Mouse (Mus musculus) midbrain, embryonic 16.5 days (tissue): ENCODE measurements around the gene Pfkl. TPM values are rescaled to one million over a fixed set of nuclear protein-coding genes. Genes with fewer than 3 reads are reported as not detected.
"Not testable (repeated sequence)": the region's sequence is repeated elsewhere in the genome, so short reads cannot be mapped to it uniquely, and the experiment has no call there.

Source experiments
- ATAC-seq: fragments of 200-750 bp; cut with Nextera tagmentation; 2 replicates; pipeline ENCODE4 v1.8.0; 2017; ENCODE audit warnings: moderate TSS enrichment
- H3K27ac ChIP-seq: fragments of 300-500 bp; sonication (generic); 2 replicates; pipeline ENCODE4 v1.5.1; 2014; ENCODE audit warnings: mild to moderate bottlenecking, low read length, mixed read lengths
- H3K27me3 ChIP-seq: fragments of 300-500 bp; sonication (generic); 2 replicates; pipeline ENCODE4 v1.6.1; 2014; ENCODE audit warnings: low read depth, low read length, mixed read lengths; ENCODE audit not compliant: control insufficient read depth, insufficient read depth
- H3K36me3 ChIP-seq: fragments of 300-500 bp; sonication (generic); 2 replicates; pipeline ENCODE4 v1.6.1; 2014; ENCODE audit warnings: mild to moderate bottlenecking, low read length, moderate library complexity, mixed read lengths; ENCODE audit not compliant: control insufficient read depth, insufficient read depth
- H3K4me1 ChIP-seq: fragments of 300-500 bp; sonication (generic); 2 replicates; pipeline ENCODE4 v1.6.1; 2014; ENCODE audit warnings: mild to moderate bottlenecking, low read length, mixed read lengths; ENCODE audit not compliant: control insufficient read depth, insufficient read depth
- H3K4me2 ChIP-seq: fragments of 300-500 bp; sonication (generic); 2 replicates; pipeline ENCODE4 v1.6.1; 2014; ENCODE audit warnings: mild to moderate bottlenecking, low read length, mixed read lengths
- H3K4me3 ChIP-seq: fragments of 300-500 bp; sonication (generic); 2 replicates; pipeline ENCODE4 v1.5.1; 2014; ENCODE audit warnings: low read depth, mild to moderate bottlenecking, low read length, moderate library complexity, mixed read lengths
- H3K9ac ChIP-seq: fragments of 300-500 bp; sonication (generic); 2 replicates; pipeline ENCODE4 v1.6.1; 2014; ENCODE audit warnings: low read depth, low read length, mixed read lengths
- H3K9me3 ChIP-seq: fragments of 300-500 bp; sonication (generic); replicated peaks from 2 replicates; pipeline ENCODE4 v1.6.1; 2014; ENCODE audit warnings: mild to moderate bottlenecking, low read length, mixed read lengths; ENCODE audit not compliant: control insufficient read depth, poor library complexity, severe bottlenecking
- WGBS: fragments of 180-500 bp; shearing (Covaris S2); extraction: QIAGEN DNeasy Blood & Tissue Kit; methylation state at CpG from one replicate; pipeline ENCODE4 v1.1.7; 2014; 5-methylcytosine and 5-hydroxymethylcytosine counted together
- polyA plus RNA-seq: library from polyadenylated mRNA; unstranded; fragments of >200 nt; fragmentation: Nextera tagmentation; extraction: Ambion mirVana; gene quantifications from 2 replicates; pipeline ENCODE4 v1.2.1, GENCODE M21; 2015

Gene Pfkl
- polyA plus RNA-seq, 1 experiment from 2014 or later, result 133 TPM

- H3K27ac ChIP-seq, result no peak overlapping the region
- no peak overlapping the region for H3K9ac ChIP-seq
- H3K9me3 ChIP-seq, result no peaks in the 10 kb centered on the region
- WGBS, result 81% methylated on average over 4 of the region's 4 CpGs
- H3K4me1 ChIP-seq, result peaks cover 2% of the 10 kb centered on the region; the same call in 1 of the 2 replicates
- H3K4me3 ChIP-seq, result no peak overlapping the region
- no peaks in the 10 kb centered on the region for H3K27me3 ChIP-seq
- ATAC-seq, result peak; percentile 58; the same call in 1 of the 2 replicates
- peak overlapping the region; percentile 73 for H3K4me2 ChIP-seq
- H3K36me3 ChIP-seq, result no peaks in the 10 kb centered on the region
These were observed 9.4 kb upstream of the Pfkl start for GRCm38 (mm10) chr10:78019291-78019690.

DNA sequence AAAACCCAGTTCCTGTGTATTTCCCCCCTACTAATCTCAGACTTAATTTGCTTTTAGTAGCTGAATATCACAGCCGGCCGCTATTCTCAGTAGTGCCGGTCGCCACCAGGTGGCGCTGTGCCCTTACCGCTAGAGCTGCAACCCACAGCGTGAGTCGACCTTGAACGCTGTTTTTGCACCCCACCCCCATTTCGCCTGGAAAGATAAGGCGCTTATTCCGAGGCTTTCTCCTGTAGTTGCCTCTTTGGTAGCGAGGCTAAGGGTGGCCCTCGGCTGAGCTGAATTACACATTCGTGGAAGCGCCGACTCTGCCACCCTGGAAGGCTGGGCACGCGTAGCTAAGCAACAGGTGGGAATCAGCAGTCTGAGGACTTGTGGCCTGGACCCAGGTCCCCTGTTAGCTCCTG, 8.9 kb upstream of the Pfkl start:
- H3K36me3 ChIP-seq, result no peaks in the 10 kb centered on the region
- H3K27me3 ChIP-seq, result no peaks in the 10 kb centered on the region
- 0 out of 2 replicates have a peak overlapping the region, but pooled peaks have one; percentile 48 for H3K9ac ChIP-seq
- no peaks in the 10 kb centered on the region for H3K9me3 ChIP-seq
- 24% methylated on average over 19 of the region's 19 CpGs for WGBS
- no peak overlapping the region for H3K27ac ChIP-seq
- peak overlapping the region; percentile 73 for H3K4me2 ChIP-seq
- peak overlapping the region; percentile 36 for H3K4me3 ChIP-seq
- H3K4me1 ChIP-seq, result peaks cover 2% of the 10 kb centered on the region; the same call in 1 of the 2 replicates
- peak; percentile 91 for ATAC-seq

- Histone ChIP-seq H3K9ac (no peak overlapping the region), H3K27ac (no peak overlapping the region), H3K4me2 (no peak overlapping the region), H3K4me3 (no peak overlapping the region), H3K4me1 (peaks cover 2% of the 10 kb centered on the region; the same call in 1 of the 2 replicates), H3K27me3 (no peaks in the 10 kb centered on the region), H3K36me3 (no peaks in the 10 kb centered on the region), H3K9me3 (no peaks in the 10 kb centered on the region)
- WGBS, result 48% methylated on average over 5 of the region's 5 CpGs
- no peak for ATAC-seq
These were observed 6.5 kb upstream of the Pfkl start for GRCm38 (mm10) chr10:78016366-78016765.

DNA sequence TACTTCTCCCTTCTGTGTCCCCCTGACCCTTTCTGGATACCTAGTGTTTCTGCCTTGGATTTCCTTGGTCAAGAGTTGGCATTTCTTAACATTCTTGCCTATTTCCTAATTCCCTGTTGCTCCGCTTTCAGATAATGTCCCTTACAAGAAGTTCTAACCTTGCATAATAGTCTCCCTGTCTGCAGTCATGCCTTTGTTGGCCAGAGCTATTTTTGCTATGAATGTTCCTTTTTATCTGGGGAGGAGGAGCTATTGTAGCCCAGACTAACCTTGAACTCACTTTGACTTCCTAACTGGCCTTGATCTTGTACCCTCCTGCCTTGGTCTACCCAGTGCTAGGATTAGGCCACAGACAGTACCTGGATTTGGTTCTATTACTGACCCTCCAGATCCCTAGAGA, 5.6 kb upstream of the Pfkl start:
- no peak overlapping the region for H3K9ac ChIP-seq
- no peaks in the 10 kb centered on the region for H3K36me3 ChIP-seq
- no peak overlapping the region for H3K4me2 ChIP-seq
- WGBS, result 97% methylated on average over 1 of the region's 1 CpGs
- no peaks in the 10 kb centered on the region for H3K9me3 ChIP-seq
- H3K4me3 ChIP-seq, result no peak overlapping the region
- H3K4me1 ChIP-seq, result peaks cover 2% of the 10 kb centered on the region; the same call in 1 of the 2 replicates
- H3K27ac ChIP-seq, result no peak overlapping the region
- no peak for ATAC-seq
- no peaks in the 10 kb centered on the region for H3K27me3 ChIP-seq

GRCm38 (mm10) chr10:78012661-78013495, 3.0 kb upstream of the Pfkl start:
- Histone ChIP-seq H3K4me1 (peaks cover 10% of the 10 kb centered on the region), H3K4me2 (no peak overlapping the region), H3K27ac (no peak overlapping the region), H3K27me3 (no peaks in the 10 kb centered on the region), H3K9me3 (no peaks in the 10 kb centered on the region), H3K4me3 (no peak overlapping the region), H3K36me3 (no peaks in the 10 kb centered on the region), H3K9ac (no peak overlapping the region)
- no peak for ATAC-seq
- 92% methylated on average over 18 of the region's 18 CpGs for WGBS

DNA sequence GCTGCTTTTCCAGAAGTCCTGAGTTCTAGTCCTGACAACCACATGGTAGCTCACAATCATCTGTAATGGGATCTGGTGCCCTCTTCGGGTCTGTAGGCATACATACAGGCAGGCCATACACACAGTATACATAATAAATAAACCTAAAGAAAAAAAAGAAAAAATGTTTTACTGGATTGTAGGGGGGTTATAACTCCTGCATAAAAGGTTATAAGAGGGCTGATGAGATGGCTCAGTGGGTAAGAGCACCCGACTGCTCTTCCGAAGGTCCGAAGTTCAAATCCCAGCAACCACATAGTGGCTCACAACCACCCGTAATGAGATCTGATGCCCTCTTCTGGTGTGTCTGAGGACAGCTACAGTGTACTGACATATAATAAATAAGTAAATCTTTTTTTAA, 1.2 kb upstream of the Pfkl start:
- H3K4me2 ChIP-seq, H3K27me3 ChIP-seq, H3K4me3 ChIP-seq, H3K9me3 ChIP-seq, H3K36me3 ChIP-seq, H3K27ac ChIP-seq, H3K9ac ChIP-seq, ATAC-seq: not testable (repeated sequence)
- peaks cover 21% of the 10 kb centered on the region for H3K4me1 ChIP-seq
- WGBS, result 96% methylated on average over 5 of the region's 5 CpGs

- H3K9me3 ChIP-seq, result no peaks in the 10 kb centered on the region
- no peaks in the 10 kb centered on the region for H3K27me3 ChIP-seq
- no peaks in the 10 kb centered on the region for H3K36me3 ChIP-seq
- H3K27ac ChIP-seq, result no peak overlapping the region
- H3K4me1 ChIP-seq, result peaks cover 21% of the 10 kb centered on the region
- WGBS, result 15% methylated on average over 10 of the region's 10 CpGs
- no peak overlapping the region for H3K4me3 ChIP-seq
- ATAC-seq, result no peak
- H3K9ac ChIP-seq, result no peak overlapping the region
- H3K4me2 ChIP-seq, result peak overlapping the region; percentile 21
These were observed 452 bp upstream of the Pfkl start for GRCm38 (mm10) chr10:78010335-78010734.

- peaks cover 21% of the 10 kb centered on the region for H3K4me1 ChIP-seq
- no peaks in the 10 kb centered on the region for H3K9me3 ChIP-seq
- peak overlapping the region; percentile 82 for H3K4me3 ChIP-seq
- peak overlapping the region; percentile 83 for H3K4me2 ChIP-seq
- WGBS, result 0% methylated on average over 59 of the region's 59 CpGs
- H3K9ac ChIP-seq, result peak overlapping the region; percentile 94
- H3K27ac ChIP-seq, result peak overlapping the region; percentile 95
- H3K27me3 ChIP-seq, result no peaks in the 10 kb centered on the region
- ATAC-seq, result peak; percentile 97
- no peaks in the 10 kb centered on the region for H3K36me3 ChIP-seq
These were observed 519 bp downstream of the Pfkl start for GRCm38 (mm10) chr10:78009184-78009944.

DNA sequence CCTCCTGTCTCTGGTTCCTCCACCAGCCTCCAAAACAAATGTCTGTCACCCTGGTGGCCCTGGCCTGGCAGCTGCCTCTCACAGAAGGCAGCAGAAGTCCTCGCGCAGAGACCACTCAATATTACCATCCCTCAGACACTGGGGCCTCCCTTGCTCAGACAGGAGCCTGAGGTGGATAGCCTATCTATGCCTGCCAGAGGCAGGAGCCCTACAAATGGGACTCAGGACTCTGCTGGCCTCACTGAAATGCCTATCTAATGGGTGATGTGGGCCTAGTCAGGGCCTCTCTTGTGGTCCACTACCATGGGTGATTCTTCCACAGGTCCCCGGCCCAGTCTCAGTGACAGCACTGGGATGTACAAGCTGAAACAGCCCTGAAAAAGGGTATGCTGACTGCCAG, 1.7 kb downstream of the Pfkl start:
- Histone ChIP-seq H3K27ac (no peak overlapping the region), H3K9ac (peak overlapping the region; percentile 94), H3K4me1 (peaks cover 21% of the 10 kb centered on the region), H3K36me3 (no peaks in the 10 kb centered on the region), H3K9me3 (no peaks in the 10 kb centered on the region), H3K27me3 (no peaks in the 10 kb centered on the region), H3K4me2 (peak overlapping the region; percentile 83), H3K4me3 (peak overlapping the region; percentile 82)
- ATAC-seq, result no peak
- WGBS, result 76% methylated on average over 3 of the region's 3 CpGs
